Mouse (Mus musculus) neural tube, embryonic 15.5 days (tissue): ENCODE data around the gene Hist1h2bj. TPM values are rescaled to one million over a fixed set of nuclear protein-coding genes. Genes with fewer than 3 reads are reported as not detected.
"Not testable (repeated sequence)": the region's sequence is repeated elsewhere in the genome, so short reads cannot be mapped to it uniquely, and the experiment has no call there.

Experiments
- ATAC-seq: fragments of 200-750 bp; cut with Nextera tagmentation; 2 replicates; pipeline ENCODE4 v1.8.0; 2017; ENCODE audit warnings: mild to moderate bottlenecking, moderate TSS enrichment, moderate library complexity; ENCODE audit not compliant: low FRiP score
- H3K27ac ChIP-seq: fragments of 300-500 bp; sonication (generic); replicated peaks from 2 replicates; pipeline ENCODE4 v1.5.1; 2015; ENCODE audit warnings: mild to moderate bottlenecking, inconsistent platforms
- H3K27me3 ChIP-seq: fragments of 300-500 bp; sonication (generic); replicated peaks from 2 replicates; pipeline ENCODE4 v1.6.1; 2015; ENCODE audit warnings: inconsistent platforms
- H3K36me3 ChIP-seq: fragments of 300-500 bp; sonication (generic); 2 replicates; pipeline ENCODE4 v1.6.1; 2015; ENCODE audit warnings: inconsistent platforms
- H3K4me1 ChIP-seq: fragments of 300-500 bp; sonication (generic); 2 replicates; pipeline ENCODE4 v1.6.1; 2015; ENCODE audit warnings: inconsistent platforms
- H3K4me2 ChIP-seq: fragments of 300-500 bp; sonication (generic); 2 replicates; pipeline ENCODE4 v1.6.1; 2015; ENCODE audit warnings: inconsistent platforms, mild to moderate bottlenecking, moderate library complexity
- H3K4me3 ChIP-seq: fragments of 300-500 bp; sonication (generic); replicated peaks from 2 replicates; pipeline ENCODE4 v1.5.1; 2015; ENCODE audit warnings: mild to moderate bottlenecking, inconsistent platforms
- H3K9ac ChIP-seq: fragments of 300-500 bp; sonication (generic); replicated peaks from 2 replicates; pipeline ENCODE4 v1.6.1; 2015; ENCODE audit warnings: mild to moderate bottlenecking, inconsistent platforms
- H3K9me3 ChIP-seq: fragments of 300-500 bp; sonication (generic); replicated peaks from 2 replicates; pipeline ENCODE4 v1.6.1; 2016; ENCODE audit warnings: inconsistent platforms
- WGBS: fragments of 180-500 bp; shearing (Covaris S2); methylation state at CpG from one replicate; pipeline ENCODE4 v1.1.7; 2015; ENCODE audit warnings: mixed read lengths; 5-methylcytosine and 5-hydroxymethylcytosine counted together
- microRNA-seq: library from miRNA; unstranded; fragments of <30 nt; microRNA quantifications from one replicate; pipeline ENCODE4, GENCODE M21; 2017
- polyA plus RNA-seq: library from polyadenylated mRNA; unstranded; fragments of >200 nt; fragmentation: Nextera tagmentation; extraction: Ambion mirVana; gene quantifications from 2 replicates; pipeline ENCODE4 v1.2.1, GENCODE M21; 2015

Hist1h2bj gene
- polyA plus RNA-seq, 1 experiment from 2014 or later = 2.0 TPM

GRCm38 (mm10) chr13:22084140-22084539 is 41.1 kb downstream of the Hist1h2bj start, which contains the start of gene Vmn1r188:
Gene Vmn1r188 (plus strand): TSS chr13:22084440.
- H3K4me3 ChIP-seq, H3K27me3 ChIP-seq, H3K4me2 ChIP-seq, H3K9ac ChIP-seq, H3K9me3 ChIP-seq, H3K36me3 ChIP-seq, H3K4me1 ChIP-seq, ATAC-seq, H3K27ac ChIP-seq: not testable (repeated sequence)
- WGBS = 93% methylated on average over 1 of the region's 1 CpGs

Small RNAs within 50 kb of the gene (microRNA-seq; reads per million reads assigned to microRNA genes)
- not detected for gene Gm26300
- not detected for gene Gm44390
- gene Gm44486 = not detected

Other genes starting within 250 kb of the Hist1h2bj start
- gene Hist1h2bq, start 233.0 kb upstream of the Hist1h2bj start, polyA plus RNA-seq = 3.9 and 10.2 TPM in 2 replicates
- gene Hist1h2ao, start 232.7 kb upstream of the Hist1h2bj start, polyA plus RNA-seq = 1.5 TPM in 1 of 2 replicates, not detected in the other
- not detected in 2 replicates for gene Hist1h4m, start 231.5 kb upstream of the Hist1h2bj start, polyA plus RNA-seq
- 3.9 and 6.9 TPM in 2 replicates for gene Hist1h4n, start 211.0 kb upstream of the Hist1h2bj start, polyA plus RNA-seq
- 380 and 932 TPM in 2 replicates for gene Hist1h2ap, start 209.7 kb upstream of the Hist1h2bj start, polyA plus RNA-seq
- gene Hist1h2br, start 209.5 kb upstream of the Hist1h2bj start, polyA plus RNA-seq = 3.4 and 10.4 TPM in 2 replicates
- 10.3 and 11.5 TPM in 2 replicates for gene Zfp184, start 98.1 kb upstream of the Hist1h2bj start, polyA plus RNA-seq
- 0.11 TPM in 1 of 2 replicates, not detected in the other for gene Pom121l2, start 62.0 kb upstream of the Hist1h2bj start, polyA plus RNA-seq
- gene Prss16, start 33.5 kb upstream of the Hist1h2bj start, polyA plus RNA-seq = 0.09 and 167 TPM in 2 replicates
- gene Hist1h2ah, start 7.6 kb upstream of the Hist1h2bj start, polyA plus RNA-seq = 4.5 TPM in 1 of 2 replicates, not detected in the other
- 0.97 and 2.2 TPM in 2 replicates for gene Hist1h2bk, start 7.3 kb upstream of the Hist1h2bj start, polyA plus RNA-seq
- gene Hist1h4i, start 1.9 kb upstream of the Hist1h2bj start, polyA plus RNA-seq = 4.8 and 8.5 TPM in 2 replicates
- gene Hist1h2ag, start 270 bp upstream of the Hist1h2bj start, polyA plus RNA-seq = 3.0 and 13.9 TPM in 2 replicates
- not detected in 2 replicates for gene Vmn1r188, start 41.2 kb downstream of the Hist1h2bj start, polyA plus RNA-seq
- not detected in 2 replicates for gene Vmn1r189, start 62.6 kb downstream of the Hist1h2bj start, polyA plus RNA-seq
- gene Vmn1r191, start 140.8 kb downstream of the Hist1h2bj start, polyA plus RNA-seq = not detected in 2 replicates
- not detected in 2 replicates for gene Vmn1r192, start 147.9 kb downstream of the Hist1h2bj start, polyA plus RNA-seq
- gene Vmn1r193, start 179.9 kb downstream of the Hist1h2bj start, polyA plus RNA-seq = not detected in 2 replicates
- gene Vmn1r194, start 201.0 kb downstream of the Hist1h2bj start, polyA plus RNA-seq = not detected in 2 replicates
- gene Vmn1r195, start 227.3 kb downstream of the Hist1h2bj start, polyA plus RNA-seq = not detected in 2 replicates
- not detected in 2 replicates for gene Vmn1r196, start 246.7 kb downstream of the Hist1h2bj start, polyA plus RNA-seq